ENCODE assay signal across 11 mouse cellular contexts in the genomic region with DNA sequence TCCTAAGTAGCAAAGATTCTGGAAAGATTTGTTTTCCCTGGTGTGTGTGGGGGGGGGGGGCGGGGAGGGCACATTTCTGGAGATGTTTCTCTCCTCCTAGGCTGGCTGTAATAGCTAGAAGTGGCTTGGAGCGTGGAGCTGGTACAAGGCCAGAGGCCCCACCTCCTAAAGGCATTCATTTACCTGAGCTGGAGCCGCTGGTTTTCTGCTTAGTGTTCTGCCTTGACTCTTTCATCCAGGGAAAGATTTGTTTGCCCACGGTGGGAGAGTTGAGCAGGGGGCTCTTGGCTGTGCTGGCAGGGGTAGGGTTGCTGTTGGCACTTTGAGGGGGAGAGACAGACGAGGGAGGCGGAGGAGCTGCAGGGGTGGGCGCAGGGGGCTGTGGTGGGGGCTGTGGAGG. TPM values are rescaled to one million over a fixed set of nuclear protein-coding genes. Genes with fewer than 3 reads are reported as not detected.
A peak's percentile ranks its signal among the peaks of the same experiment; 100 is the strongest.
DNase-seq lines count a peak whose midpoint lies in the region; ATAC-seq and TF ChIP-seq lines count a peak whose summit lies in the region.
"Had no signal": no experiment of that assay in that cellular context is flagged by ENCODE, and none has a peak within 500 bp of the region (broad histone marks: within the 10 kb centered on the region; RNA-seq: fewer than 3 reads in every experiment).

No protein-coding gene starts in this region.

- no peak for TF ChIP-seq EP300 in lung, postnatal 0 days (IDR thresholded peaks at IDR 0.05)

- H3K27ac ChIP-seq in lung, postnatal 0 days (ENCODE audit: low read length) = peak overlapping the region; percentile 90
- H3K27ac ChIP-seq in hindbrain, postnatal 0 days = peak overlapping the region; percentile 82
- H3K27ac ChIP-seq in limb, embryonic 12.5 days = peak overlapping the region; percentile 72
- H3K27ac ChIP-seq in midbrain, embryonic 13.5 days = no peak overlapping the region

- ATAC-seq in lung, postnatal 0 days = no peak
- no peak for ATAC-seq in hindbrain, postnatal 0 days
- no peak for ATAC-seq in limb, embryonic 12.5 days (ENCODE audit: insufficient number of reproducible peaks, insufficient read depth, low FRiP score, low TSS enrichment, low read depth)
- ATAC-seq in midbrain, embryonic 13.5 days = no peak

- H3K4me1 ChIP-seq in lung, postnatal 0 days (ENCODE audit: insufficient read depth, low read depth, low read length) = peaks cover 10% of the 10 kb centered on the region; the same call in 1 of the 2 replicates
- H3K4me1 ChIP-seq in hindbrain, postnatal 0 days (ENCODE audit: insufficient read depth, low read length) = peaks cover 10% of the 10 kb centered on the region; the same call in 1 of the 2 replicates
- peaks cover 76% of the 10 kb centered on the region for H3K4me1 ChIP-seq in limb, embryonic 12.5 days (replicated peaks)
- H3K4me1 ChIP-seq in midbrain, embryonic 13.5 days (replicated peaks) = peaks cover 7% of the 10 kb centered on the region

- no peak overlapping the region for H3K9ac ChIP-seq in lung, postnatal 0 days (replicated peaks; ENCODE audit: low read depth)
- peak overlapping the region; percentile 33; the same call in 1 of the 2 replicates for H3K9ac ChIP-seq in hindbrain, postnatal 0 days (replicated peaks; ENCODE audit: low read length)
- H3K9ac ChIP-seq in limb, embryonic 12.5 days (replicated peaks) = peak overlapping the region; percentile 42; the same call in 1 of the 2 replicates
- H3K9ac ChIP-seq in midbrain, embryonic 13.5 days (replicated peaks) = no peak overlapping the region

- WGBS in lung, postnatal 0 days = 23% methylated on average over 6 of the region's 7 CpGs
- 6% methylated on average over 7 of the region's 7 CpGs for WGBS in hindbrain, postnatal 0 days
- WGBS in limb, embryonic 12.5 days = 18% methylated on average over 7 of the region's 7 CpGs
- WGBS in midbrain, embryonic 13.5 days = 4% methylated on average over 7 of the region's 7 CpGs

- H3K9me3 ChIP-seq in lung, postnatal 0 days (ENCODE audit: low read length) = no peaks in the 10 kb centered on the region
- H3K9me3 ChIP-seq in hindbrain, postnatal 0 days (ENCODE audit: low read length) = no peaks in the 10 kb centered on the region
- H3K9me3 ChIP-seq in limb, embryonic 12.5 days = no peaks in the 10 kb centered on the region
- no peaks in the 10 kb centered on the region for H3K9me3 ChIP-seq in midbrain, embryonic 13.5 days

- H3K4me3 ChIP-seq in lung, postnatal 0 days (ENCODE audit: low read depth, low read length) = peak overlapping the region; percentile 31; the same call in 1 of the 2 replicates
- H3K4me3 ChIP-seq in hindbrain, postnatal 0 days (ENCODE audit: low read length) = peak overlapping the region; percentile 41
- H3K4me3 ChIP-seq in limb, embryonic 12.5 days (replicated peaks) = peak overlapping the region; percentile 34
- no peak overlapping the region for H3K4me3 ChIP-seq in midbrain, embryonic 13.5 days (replicated peaks)

- no peaks in the 10 kb centered on the region for H3K36me3 ChIP-seq in lung, postnatal 0 days (ENCODE audit: insufficient read depth, low read length)
- H3K36me3 ChIP-seq in hindbrain, postnatal 0 days (ENCODE audit: insufficient read depth, low read length) = no peaks in the 10 kb centered on the region
- peaks cover 14% of the 10 kb centered on the region; the same call in 1 of the 2 replicates for H3K36me3 ChIP-seq in limb, embryonic 12.5 days
- H3K36me3 ChIP-seq in midbrain, embryonic 13.5 days = no peaks in the 10 kb centered on the region

- no peak for TF ChIP-seq CTCF in lung, postnatal 0 days (IDR thresholded peaks at IDR 0.05)
- TF ChIP-seq CTCF in hindbrain, postnatal 0 days (IDR thresholded peaks at IDR 0.05; ENCODE audit: low read depth) = no peak

- peaks cover 5% of the 10 kb centered on the region; the same call in 1 of the 2 replicates for H3K27me3 ChIP-seq in lung, postnatal 0 days (replicated peaks; ENCODE audit: insufficient read depth, low read length)
- peaks cover 63% of the 10 kb centered on the region for H3K27me3 ChIP-seq in hindbrain, postnatal 0 days (ENCODE audit: insufficient read depth, low read length)
- peaks cover 70% of the 10 kb centered on the region for H3K27me3 ChIP-seq in limb, embryonic 12.5 days
- H3K27me3 ChIP-seq in midbrain, embryonic 13.5 days = peaks cover 98% of the 10 kb centered on the region
- H3K27me3 ChIP-seq: Patski had no signal

- DNase-seq in lung, postnatal 0 days (ENCODE audit: low spot score) = peak; percentile 18
- no peak for DNase-seq in lung, adult 18-20 months
- DNase-seq in hindbrain, postnatal 0 days (ENCODE audit: low spot score) = no peak
- no peak for DNase-seq in urinary bladder, adult 18-20 months (ENCODE audit: low spot score in 2 of 2)
- no peak for DNase-seq in left cerebral cortex, adult 11 months (ENCODE audit: low spot score)

- H3K4me2 ChIP-seq in lung, postnatal 0 days (replicated peaks; ENCODE audit: low read depth, low read length) = peak overlapping the region; percentile 57
- peak overlapping the region; percentile 58 for H3K4me2 ChIP-seq in hindbrain, postnatal 0 days (ENCODE audit: low read depth, low read length)
- H3K4me2 ChIP-seq in limb, embryonic 12.5 days = peak overlapping the region; percentile 68
- no peak overlapping the region for H3K4me2 ChIP-seq in midbrain, embryonic 13.5 days (replicated peaks)

RNA-seq across cellular contexts. Expression of a gene that starts 5.4 kb away (rescaled TPM):
- polyA plus RNA-seq in lung, postnatal 0 days (2015; fragmentation: Nextera tagmentation; extraction: Ambion mirVana) = 1.5 and 1.6 TPM in 2 replicates
- total RNA-seq in hindbrain, postnatal 0 days (2014; rRNA removed) = 1.1 and 1.2 TPM in 2 replicates
- polyA plus RNA-seq in hindbrain, postnatal 0 days (2015; fragmentation: Nextera tagmentation; extraction: Ambion mirVana) = 1.3 and 1.5 TPM in 2 replicates
- polyA plus RNA-seq in limb, embryonic 12.5 days (2016; fragmentation: Nextera tagmentation; extraction: Ambion mirVana) = 0.91 and 0.98 TPM in 2 replicates
- not detected in 2 replicates for polyA plus RNA-seq in midbrain, embryonic 13.5 days (2015; fragmentation: Nextera tagmentation; extraction: Ambion mirVana)
- total RNA-seq: layer of hippocampus, postnatal 14 days had no signal
- polyA plus RNA-seq: forebrain, embryonic 14.5 days; small intestine, adult 2 months had no signal

RNA-seq across cellular contexts. Expression of a gene that starts 7.3 kb away (rescaled TPM):
- polyA plus RNA-seq in lung, postnatal 0 days (2015; fragmentation: Nextera tagmentation; extraction: Ambion mirVana) = 7.2 and 8.2 TPM in 2 replicates
- 20.3 and 24.3 TPM in 2 replicates for total RNA-seq in hindbrain, postnatal 0 days (2014; rRNA removed)
- 16.3 and 16.5 TPM in 2 replicates for polyA plus RNA-seq in hindbrain, postnatal 0 days (2015; fragmentation: Nextera tagmentation; extraction: Ambion mirVana)
- 1.8 and 2.0 TPM in 2 replicates for polyA plus RNA-seq in limb, embryonic 12.5 days (2016; fragmentation: Nextera tagmentation; extraction: Ambion mirVana)
- polyA plus RNA-seq in midbrain, embryonic 13.5 days (2015; fragmentation: Nextera tagmentation; extraction: Ambion mirVana) = 0.18 TPM in 1 of 2 replicates, not detected in the other
- total RNA-seq: layer of hippocampus, postnatal 14 days had no signal
- polyA plus RNA-seq: forebrain, embryonic 14.5 days had no signal

RNA-seq across cellular contexts. Expression of a gene that starts 13.8 kb away (rescaled TPM):
- 0.65 and 1.0 TPM in 2 replicates for polyA plus RNA-seq in lung, postnatal 0 days (2015; fragmentation: Nextera tagmentation; extraction: Ambion mirVana)
- total RNA-seq in hindbrain, postnatal 0 days (2014; rRNA removed) = 1.1 and 3.7 TPM in 2 replicates
- polyA plus RNA-seq in hindbrain, postnatal 0 days (2015; fragmentation: Nextera tagmentation; extraction: Ambion mirVana) = 1.1 and 1.2 TPM in 2 replicates
- 0.58 and 0.70 TPM in 2 replicates for polyA plus RNA-seq in limb, embryonic 12.5 days (2016; fragmentation: Nextera tagmentation; extraction: Ambion mirVana)
- 0.07 and 0.09 TPM in 2 replicates for polyA plus RNA-seq in midbrain, embryonic 13.5 days (2015; fragmentation: Nextera tagmentation; extraction: Ambion mirVana)
- total RNA-seq: layer of hippocampus, postnatal 14 days had no signal
- polyA plus RNA-seq: forebrain, embryonic 14.5 days had no signal

RNA-seq across cellular contexts. Expression of a gene that starts 19.6 kb away (rescaled TPM):
- polyA plus RNA-seq in lung, postnatal 0 days (2015; fragmentation: Nextera tagmentation; extraction: Ambion mirVana) = 3.7 and 3.9 TPM in 2 replicates
- total RNA-seq in hindbrain, postnatal 0 days (2014; rRNA removed) = 4.8 and 7.3 TPM in 2 replicates
- polyA plus RNA-seq in hindbrain, postnatal 0 days (2015; fragmentation: Nextera tagmentation; extraction: Ambion mirVana) = 10.5 and 12.0 TPM in 2 replicates
- polyA plus RNA-seq in limb, embryonic 12.5 days (2016; fragmentation: Nextera tagmentation; extraction: Ambion mirVana) = 0.35 and 0.90 TPM in 2 replicates
- not detected in 2 replicates for polyA plus RNA-seq in midbrain, embryonic 13.5 days (2015; fragmentation: Nextera tagmentation; extraction: Ambion mirVana)
- total RNA-seq: layer of hippocampus, postnatal 14 days had no signal
- polyA plus RNA-seq: forebrain, embryonic 14.5 days had no signal

RNA-seq across cellular contexts. Expression of a gene that starts 32.4 kb away (rescaled TPM):
- 39.7 and 40.3 TPM in 2 replicates for polyA plus RNA-seq in lung, postnatal 0 days (2015; fragmentation: Nextera tagmentation; extraction: Ambion mirVana)
- 99.2 and 108 TPM in 2 replicates for total RNA-seq in hindbrain, postnatal 0 days (2014; rRNA removed)
- polyA plus RNA-seq in hindbrain, postnatal 0 days (2015; fragmentation: Nextera tagmentation; extraction: Ambion mirVana) = 81.7 and 89.4 TPM in 2 replicates
- polyA plus RNA-seq in limb, embryonic 12.5 days (2016; fragmentation: Nextera tagmentation; extraction: Ambion mirVana) = 8.2 and 9.2 TPM in 2 replicates
- 0.08 and 0.17 TPM in 2 replicates for polyA plus RNA-seq in midbrain, embryonic 13.5 days (2015; fragmentation: Nextera tagmentation; extraction: Ambion mirVana)
- total RNA-seq: layer of hippocampus, postnatal 14 days had no signal
- polyA plus RNA-seq: forebrain, embryonic 14.5 days had no signal

Comparison
In these comparisons a context has a peak if more than half of its experiments do, and no peak if none do; other contexts are left out.
1. H3K9ac ChIP-seq: peak in hindbrain, postnatal 0 days (single experiment) and limb, embryonic 12.5 days (single experiment); none in lung, postnatal 0 days (single experiment) and midbrain, embryonic 13.5 days (single experiment).